Mouse (Mus musculus) forelimb bud, embryonic 11.5 days (tissue): ENCODE measurements around the gene B3galt5.

ENCODE experiments used
- DNase-seq: peaks from one replicate; pipeline ENCODE4 v3.0.0-alpha.2; 2012; ENCODE audit warnings: low read depth, low spot score

B3galt5 gene

GRCm38 (mm10) chr16:96235366-96235970 lies at the start of gene B3galt5:
Gene B3galt5, plus strand, starts transcription at chr16:96235801.
- DNase-seq, result peak; percentile 61

GRCm38 (mm10) chr16:96187619-96188018 lies 48.0 kb upstream of the B3galt5 start:
- no peak for DNase-seq

- DNase-seq, result peak; percentile 98
Observed at GRCm38 (mm10) chr16:96191531-96192506, 43.8 kb upstream of the B3galt5 start, which contains the start of gene Lca5l. Gene Lca5l, minus strand, starts transcription at chr16:96192271.

DNA sequence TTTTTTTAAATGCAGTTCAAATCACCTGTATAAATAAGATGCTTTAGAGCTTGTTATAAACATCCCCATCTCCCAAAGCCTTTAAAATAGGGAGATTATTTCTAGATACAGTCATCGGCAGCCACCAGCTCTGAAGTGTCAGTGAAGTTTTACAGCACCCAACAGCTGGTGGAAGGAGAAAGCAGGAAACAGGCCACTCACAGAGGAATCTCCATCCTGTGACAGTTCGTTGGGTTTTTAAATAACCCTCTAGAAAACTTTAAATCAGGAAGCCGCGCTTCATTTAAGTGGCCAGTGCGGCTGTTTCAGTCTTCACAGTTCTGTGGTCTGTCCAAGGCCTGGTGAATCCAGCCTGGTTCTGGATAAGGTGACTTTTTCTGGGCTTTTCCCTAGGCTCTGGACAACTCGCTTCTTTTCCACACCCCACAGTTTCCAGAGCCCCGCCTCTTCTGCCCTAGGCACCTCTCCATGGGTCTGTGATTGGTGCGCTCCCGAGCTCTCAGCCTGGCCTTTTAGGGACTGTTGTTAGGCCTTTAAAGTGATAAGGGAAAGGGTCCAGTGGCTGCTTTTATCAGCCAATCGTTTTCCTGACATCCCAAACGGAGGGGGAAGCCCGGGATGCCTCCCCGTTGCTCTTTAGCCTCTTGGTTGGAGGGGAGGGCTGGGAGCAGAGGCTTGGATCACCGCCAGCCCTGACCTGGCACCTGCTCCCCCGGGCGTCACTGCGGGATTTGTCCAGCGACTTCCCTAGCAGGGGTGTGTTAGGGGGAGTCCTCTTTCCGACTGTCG lies 35.5 kb upstream of the B3galt5 start, which contains the start of gene Sh3bgr:
Gene Sh3bgr, plus strand, starts transcription at position 538 of the 789 bp plus-strand sequence.
- peak; percentile 40 for DNase-seq

DNA sequence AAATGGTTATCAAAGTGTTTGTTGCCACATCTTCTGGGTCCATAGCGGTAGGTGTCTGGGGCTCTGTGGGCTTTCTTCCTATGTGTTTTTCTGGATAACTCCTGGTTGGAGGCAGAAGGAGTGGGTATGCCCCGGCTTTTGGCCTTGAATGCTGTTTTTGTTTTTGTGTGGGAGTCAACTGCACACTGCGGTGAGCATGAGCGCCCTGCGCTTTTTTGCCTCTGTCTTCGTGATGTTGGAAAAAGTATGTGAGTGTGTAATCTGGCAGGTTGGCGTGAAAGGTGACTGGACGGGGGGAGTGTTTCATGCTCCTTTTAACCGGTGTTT lies 34.9 kb upstream of the B3galt5 start:
- no peak for DNase-seq

- DNase-seq, result no peak
Observed at GRCm38 (mm10) chr16:96201485-96202232, 33.9 kb upstream of the B3galt5 start.

DNA sequence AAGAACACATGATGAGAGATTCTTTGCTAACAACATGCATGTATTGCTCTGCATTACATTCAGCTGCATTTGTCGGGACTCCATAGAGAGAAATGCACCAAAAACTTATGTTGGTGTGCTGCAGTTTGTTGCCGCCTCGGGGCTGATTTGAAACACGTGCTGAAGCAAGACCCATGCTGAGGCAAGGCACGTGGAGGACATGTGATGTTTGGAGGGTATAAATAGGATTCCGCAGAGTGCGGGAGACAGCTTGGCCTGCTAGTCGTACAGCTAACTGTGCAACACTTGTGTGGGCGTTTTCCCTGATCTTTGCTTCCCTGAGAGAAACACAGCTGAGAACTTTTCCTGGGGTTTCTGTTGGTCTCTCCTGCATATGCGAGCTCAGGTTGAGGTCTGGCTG lies 25.8 kb upstream of the B3galt5 start:
- DNase-seq, result no peak

DNA sequence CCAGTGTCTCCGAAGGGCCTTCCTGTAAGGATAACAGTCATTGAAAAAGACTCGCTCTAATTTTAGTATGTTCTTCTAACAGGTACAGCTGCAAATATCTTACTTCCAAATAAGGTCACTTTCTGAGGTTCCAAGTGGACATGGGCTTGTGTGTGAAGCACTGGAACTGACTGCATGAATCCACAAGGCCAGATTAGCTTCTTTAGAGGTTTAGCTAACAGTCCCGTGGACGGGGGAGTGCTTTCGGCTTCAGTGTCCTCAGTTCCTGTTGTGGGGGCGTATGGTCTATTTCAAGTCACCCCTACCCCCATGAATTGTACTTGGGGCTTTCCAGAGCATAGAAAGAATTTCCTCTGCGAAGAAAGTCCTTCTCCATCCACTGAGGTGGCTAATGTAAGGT lies 24.7 kb upstream of the B3galt5 start:
- DNase-seq, result no peak

- DNase-seq, result no peak
Observed at GRCm38 (mm10) chr16:96213027-96213426, 22.6 kb upstream of the B3galt5 start.

DNA sequence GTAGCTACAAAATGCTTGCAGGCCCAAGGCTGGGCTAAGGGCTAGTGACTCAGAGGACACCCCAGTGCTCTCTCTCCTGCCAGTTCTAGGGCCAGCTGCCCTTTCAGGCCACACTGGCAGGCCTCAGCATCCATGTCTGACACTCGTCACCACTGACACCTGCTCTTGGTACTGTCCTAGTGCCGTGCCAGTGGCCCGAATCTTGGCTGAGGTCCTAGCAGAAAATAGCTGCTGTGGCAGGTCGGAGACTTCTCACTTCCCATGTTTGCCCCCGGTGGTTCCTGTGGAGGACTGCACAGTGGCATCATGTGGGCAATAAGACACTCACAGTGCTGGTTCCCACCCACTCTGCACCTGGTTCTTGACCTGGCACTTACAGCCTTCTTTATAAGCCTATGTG lies 14.1 kb upstream of the B3galt5 start:
- no peak for DNase-seq

DNA sequence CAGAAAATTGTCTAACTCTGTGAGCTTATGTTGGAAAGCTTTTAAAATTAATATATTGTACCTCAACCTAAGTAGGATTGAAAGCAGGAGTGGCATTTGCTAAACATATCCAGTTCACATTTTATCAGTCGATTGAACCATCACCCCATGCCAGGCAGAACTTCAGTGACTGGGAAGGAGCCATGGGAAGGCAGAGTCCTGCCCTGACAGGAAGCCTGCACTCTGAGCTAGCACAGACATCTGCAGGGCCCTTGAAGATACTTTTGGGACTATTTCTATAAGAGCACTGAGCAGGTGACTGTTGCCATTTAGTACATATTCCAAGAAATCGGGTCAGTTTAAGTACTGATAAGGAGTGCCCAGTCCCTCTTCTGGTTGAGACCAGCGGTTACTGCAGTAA lies 13.6 kb upstream of the B3galt5 start:
- no peak for DNase-seq

GRCm38 (mm10) chr16:96222452-96222851 lies 13.1 kb upstream of the B3galt5 start:
- DNase-seq, result no peak

DNA sequence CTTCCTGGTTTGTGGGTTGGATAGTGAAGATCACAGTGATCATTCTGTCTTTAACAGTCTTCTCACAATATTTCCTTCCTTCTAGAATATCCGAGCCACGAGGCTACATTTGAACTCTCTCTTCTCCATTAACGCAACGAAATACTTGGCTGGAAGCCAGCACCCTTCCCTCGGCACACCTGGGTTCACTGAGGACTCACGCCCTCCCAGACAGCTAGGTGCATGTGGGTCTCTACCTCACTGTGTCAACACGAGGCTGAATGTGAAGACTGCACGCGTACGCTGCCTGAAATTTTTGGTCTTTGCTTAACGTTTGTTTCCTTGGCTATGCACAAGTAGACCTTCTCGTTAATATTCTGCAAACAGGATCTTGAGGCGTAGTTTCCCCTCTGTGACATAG lies 7.2 kb upstream of the B3galt5 start:
- DNase-seq, result no peak

GRCm38 (mm10) chr16:96229044-96229555 lies 6.5 kb upstream of the B3galt5 start:
- DNase-seq, result no peak

GRCm38 (mm10) chr16:96230411-96230810 lies 5.2 kb upstream of the B3galt5 start:
- peak; percentile 84 for DNase-seq

DNA sequence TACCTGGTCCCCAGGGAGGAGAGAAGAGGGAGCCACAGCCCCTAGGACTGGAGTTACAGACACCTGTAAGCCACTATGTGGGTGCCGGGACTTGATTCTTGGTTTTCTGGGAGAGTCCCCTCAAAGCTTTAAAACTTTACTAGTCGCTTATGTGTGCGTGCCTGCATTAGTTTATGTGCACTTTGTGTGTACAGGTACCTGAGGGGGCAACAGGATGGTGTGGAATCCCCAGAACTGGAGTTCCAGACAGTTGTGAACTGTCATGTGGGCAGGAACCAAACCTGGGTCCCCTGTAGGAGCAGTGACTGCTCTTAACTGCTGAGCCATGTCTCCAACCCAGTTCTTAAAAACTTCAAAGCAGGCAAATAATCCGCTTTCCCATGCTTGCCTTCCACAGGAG lies 4.3 kb upstream of the B3galt5 start:
- no peak for DNase-seq

GRCm38 (mm10) chr16:96231974-96232373 lies 3.6 kb upstream of the B3galt5 start:
- DNase-seq, result no peak

DNA sequence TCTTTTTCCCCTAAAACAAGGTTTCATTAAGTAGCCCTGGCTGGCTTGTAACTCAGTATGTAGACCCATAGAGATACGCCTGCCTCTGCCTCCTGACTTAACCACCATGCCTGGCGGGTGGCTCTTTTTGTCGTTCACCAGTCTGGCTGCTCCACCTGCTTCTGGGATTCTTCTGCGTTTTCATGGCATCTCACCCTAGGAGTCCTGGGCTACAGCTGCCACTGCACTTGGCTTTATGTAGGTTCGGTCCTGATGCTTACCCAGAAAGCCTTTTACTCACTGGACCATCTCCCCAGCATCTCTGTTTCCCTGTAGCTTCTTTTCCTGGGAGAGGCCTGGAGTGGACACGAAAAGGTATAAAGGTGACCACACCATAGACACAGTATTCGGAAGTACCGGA lies 1.6 kb upstream of the B3galt5 start:
- no peak for DNase-seq

DNA sequence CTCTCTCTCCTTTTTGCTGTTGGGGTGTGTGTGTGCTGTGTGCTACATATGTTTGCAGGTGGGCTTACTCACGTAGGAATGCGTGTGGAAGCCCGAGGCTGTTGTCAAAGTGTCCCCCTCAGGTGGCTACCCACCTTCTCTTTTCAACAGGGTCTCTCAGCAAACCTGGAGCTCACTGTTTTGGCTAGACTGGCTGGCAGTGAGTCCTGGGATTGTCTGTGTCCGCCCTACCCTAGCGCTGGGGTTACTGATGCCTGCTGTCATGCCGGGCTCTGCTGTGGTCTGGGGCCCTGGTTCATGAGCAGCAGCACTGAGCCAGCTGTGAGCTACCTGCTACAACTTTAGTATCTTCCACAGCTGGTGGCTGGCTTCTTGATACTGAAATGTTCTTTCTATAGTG lies 8.9 kb downstream of the B3galt5 start:
- DNase-seq, result no peak

- no peak for DNase-seq
Observed at GRCm38 (mm10) chr16:96249635-96250034, 14.0 kb downstream of the B3galt5 start.

GRCm38 (mm10) chr16:96252146-96252545 lies 16.5 kb downstream of the B3galt5 start:
- DNase-seq, result no peak
